Mouse (Mus musculus): Measurements from ENCODE around the gene Gemin7. TPM values are rescaled to one million over a fixed set of nuclear protein-coding genes. Genes with fewer than 3 reads are reported as not detected.

Gene Gemin7
- total RNA-seq, 2 experiments from 2014 or later = 26.4 to 80.1 TPM

Other genes with a start within 250 kb of the Gemin7 start
- gene Ercc1, start 232.8 kb downstream of the Gemin7 start, total RNA-seq (2015; ENCODE audit: low replicate concordance) = 3.6 and 12.6 TPM in 2 replicates
- gene Ercc1, start 232.8 kb downstream of the Gemin7 start, total RNA-seq (2017; ENCODE audit: low replicate concordance) = 1.2 and 1.8 TPM in 2 replicates
- gene Cd3eap, start 218.1 kb downstream of the Gemin7 start, total RNA-seq (2015; ENCODE audit: low replicate concordance) = 2.1 and 3.6 TPM in 2 replicates
- gene Cd3eap, start 218.1 kb downstream of the Gemin7 start, total RNA-seq (2017; ENCODE audit: low replicate concordance) = 0.45 and 4.0 TPM in 2 replicates
- not detected in 2 replicates for gene Ppp1r13l, start 217.8 kb downstream of the Gemin7 start, total RNA-seq (2015; ENCODE audit: low replicate concordance)
- gene Ppp1r13l, start 217.8 kb downstream of the Gemin7 start, total RNA-seq (2017; ENCODE audit: low replicate concordance) = 0.64 and 1.7 TPM in 2 replicates
- 1.7 and 1.8 TPM in 2 replicates for gene Ercc2, start 195.6 kb downstream of the Gemin7 start, total RNA-seq (2015; ENCODE audit: low replicate concordance)
- gene Ercc2, start 195.6 kb downstream of the Gemin7 start, total RNA-seq (2017; ENCODE audit: low replicate concordance) = 5.3 and 11.3 TPM in 2 replicates
- gene Klc3, start 173.5 kb downstream of the Gemin7 start, total RNA-seq (2015; ENCODE audit: low replicate concordance) = 2.5 TPM in 1 of 2 replicates, not detected in the other
- not detected in 2 replicates for gene Klc3, start 173.5 kb downstream of the Gemin7 start, total RNA-seq (2017; ENCODE audit: low replicate concordance)
- gene Ckm, start 172.8 kb downstream of the Gemin7 start, total RNA-seq (2015; ENCODE audit: low replicate concordance) = not detected in 2 replicates
- not detected in 2 replicates for gene Ckm, start 172.8 kb downstream of the Gemin7 start, total RNA-seq (2017; ENCODE audit: low replicate concordance)
- 4.3 and 8.8 TPM in 2 replicates for gene Mark4, start 118.8 kb downstream of the Gemin7 start, total RNA-seq (2015; ENCODE audit: low replicate concordance)
- gene Mark4, start 118.8 kb downstream of the Gemin7 start, total RNA-seq (2017; ENCODE audit: low replicate concordance) = 1.1 and 1.2 TPM in 2 replicates
- not detected in 2 replicates for gene Exoc3l2, start 114.3 kb downstream of the Gemin7 start, total RNA-seq (2015; ENCODE audit: low replicate concordance)
- gene Exoc3l2, start 114.3 kb downstream of the Gemin7 start, total RNA-seq (2017; ENCODE audit: low replicate concordance) = not detected in 2 replicates
- gene Bloc1s3, start 69.2 kb downstream of the Gemin7 start, total RNA-seq (2015; ENCODE audit: low replicate concordance) = 2.9 TPM in 2 replicates
- 0.13 and 0.15 TPM in 2 replicates for gene Bloc1s3, start 69.2 kb downstream of the Gemin7 start, total RNA-seq (2017; ENCODE audit: low replicate concordance)
- 12.6 and 31.9 TPM in 2 replicates for gene Trappc6a, start 69.2 kb downstream of the Gemin7 start, total RNA-seq (2015; ENCODE audit: low replicate concordance)
- gene Trappc6a, start 69.2 kb downstream of the Gemin7 start, total RNA-seq (2017; ENCODE audit: low replicate concordance) = 3.5 and 5.8 TPM in 2 replicates
- gene Nkpd1, start 59.8 kb downstream of the Gemin7 start, total RNA-seq (2015; ENCODE audit: low replicate concordance) = not detected in 2 replicates
- gene Nkpd1, start 59.8 kb downstream of the Gemin7 start, total RNA-seq (2017; ENCODE audit: low replicate concordance) = not detected in 2 replicates
- 51.1 and 51.5 TPM in 2 replicates for gene Ppp1r37, start 14.5 kb downstream of the Gemin7 start, total RNA-seq (2015; ENCODE audit: low replicate concordance)
- 54.5 and 74.7 TPM in 2 replicates for gene Ppp1r37, start 14.5 kb downstream of the Gemin7 start, total RNA-seq (2017; ENCODE audit: low replicate concordance)
- not detected in 2 replicates for gene Zfp296, start 308 bp downstream of the Gemin7 start, total RNA-seq (2015; ENCODE audit: low replicate concordance)
- gene Zfp296, start 308 bp downstream of the Gemin7 start, total RNA-seq (2017; ENCODE audit: low replicate concordance) = 1.7 TPM in 1 of 2 replicates, not detected in the other
- gene Clasrp, start 26.9 kb upstream of the Gemin7 start, total RNA-seq (2015; ENCODE audit: low replicate concordance) = 12.3 and 14.3 TPM in 2 replicates
- 19.9 and 45.4 TPM in 2 replicates for gene Clasrp, start 26.9 kb upstream of the Gemin7 start, total RNA-seq (2017; ENCODE audit: low replicate concordance)
- 1.7 and 3.2 TPM in 2 replicates for gene Relb, start 51.8 kb upstream of the Gemin7 start, total RNA-seq (2015; ENCODE audit: low replicate concordance)
- 4.0 TPM in 1 of 2 replicates, not detected in the other for gene Relb, start 51.8 kb upstream of the Gemin7 start, total RNA-seq (2017; ENCODE audit: low replicate concordance)
- gene Clptm1, start 87.4 kb upstream of the Gemin7 start, total RNA-seq (2015; ENCODE audit: low replicate concordance) = 34.8 and 90.5 TPM in 2 replicates
- 34.0 and 34.3 TPM in 2 replicates for gene Clptm1, start 87.4 kb upstream of the Gemin7 start, total RNA-seq (2017; ENCODE audit: low replicate concordance)
- gene Apoc2, start 100.3 kb upstream of the Gemin7 start, total RNA-seq (2015; ENCODE audit: low replicate concordance) = 8.0 and 22.7 TPM in 2 replicates
- not detected in 2 replicates for gene Apoc2, start 100.3 kb upstream of the Gemin7 start, total RNA-seq (2017; ENCODE audit: low replicate concordance)
- gene Gm44805, start 103.8 kb upstream of the Gemin7 start, total RNA-seq (2015; ENCODE audit: low replicate concordance) = not detected in 2 replicates
- not detected in 2 replicates for gene Gm44805, start 103.8 kb upstream of the Gemin7 start, total RNA-seq (2017; ENCODE audit: low replicate concordance)
- gene Apoc4, start 103.9 kb upstream of the Gemin7 start, total RNA-seq (2015; ENCODE audit: low replicate concordance) = not detected in 2 replicates
- not detected in 2 replicates for gene Apoc4, start 103.9 kb upstream of the Gemin7 start, total RNA-seq (2017; ENCODE audit: low replicate concordance)
- gene Apoc1, start 115.1 kb upstream of the Gemin7 start, total RNA-seq (2015; ENCODE audit: low replicate concordance) = 28.1 TPM in 1 of 2 replicates, not detected in the other
- gene Apoc1, start 115.1 kb upstream of the Gemin7 start, total RNA-seq (2017; ENCODE audit: low replicate concordance) = not detected in 2 replicates
- 49.9 and 66.0 TPM in 2 replicates for gene Apoe, start 121.6 kb upstream of the Gemin7 start, total RNA-seq (2015; ENCODE audit: low replicate concordance)
- 260 and 282 TPM in 2 replicates for gene Apoe, start 121.6 kb upstream of the Gemin7 start, total RNA-seq (2017; ENCODE audit: low replicate concordance)
- gene Tomm40, start 137.8 kb upstream of the Gemin7 start, total RNA-seq (2015; ENCODE audit: low replicate concordance) = 14.7 and 16.9 TPM in 2 replicates
- 8.9 and 10.4 TPM in 2 replicates for gene Tomm40, start 137.8 kb upstream of the Gemin7 start, total RNA-seq (2017; ENCODE audit: low replicate concordance)
- not detected in 2 replicates for gene Nectin2, start 172.9 kb upstream of the Gemin7 start, total RNA-seq (2015; ENCODE audit: low replicate concordance)
- gene Nectin2, start 172.9 kb upstream of the Gemin7 start, total RNA-seq (2017; ENCODE audit: low replicate concordance) = 0.64 TPM in 1 of 2 replicates, not detected in the other
- not detected in 2 replicates for gene Bcam, start 193.4 kb upstream of the Gemin7 start, total RNA-seq (2015; ENCODE audit: low replicate concordance)
- not detected in 2 replicates for gene Bcam, start 193.4 kb upstream of the Gemin7 start, total RNA-seq (2017; ENCODE audit: low replicate concordance)
- not detected in 2 replicates for gene Cblc, start 219.2 kb upstream of the Gemin7 start, total RNA-seq (2015; ENCODE audit: low replicate concordance)
- not detected in 2 replicates for gene Cblc, start 219.2 kb upstream of the Gemin7 start, total RNA-seq (2017; ENCODE audit: low replicate concordance)
- 15.5 and 21.3 TPM in 2 replicates for gene Bcl3, start 245.2 kb upstream of the Gemin7 start, total RNA-seq (2015; ENCODE audit: low replicate concordance)
- gene Bcl3, start 245.2 kb upstream of the Gemin7 start, total RNA-seq (2017; ENCODE audit: low replicate concordance) = 0.77 TPM in 1 of 2 replicates, not detected in the other

Data from erythroid progenitor cell, adult 5-6 weeks (primary cell).